Mouse (Mus musculus) ovary, adult 2 months (tissue): ENCODE results near the gene Cntn6. TPM values are rescaled to one million over a fixed set of nuclear protein-coding genes. Genes with fewer than 3 reads are reported as not detected.

Experiments
- polyA plus RNA-seq: library from polyadenylated mRNA; depleted of rRNA; stranded (reverse); fragments of >200 nt; gene quantifications from 2 replicates; pipeline ENCODE4 v1.2.3, GENCODE M21; 2012; rRNA removed

The Cntn6 gene
- not detected in 2 replicates for polyA plus RNA-seq

GRCm38 (mm10) chr6:104492490-104493431, at the start of gene Cntn6:
Gene Cntn6, plus strand, starts transcription at chr6:104492790.

